Mouse (Mus musculus): ENCODE measurements around the gene Treml2. TPM values are rescaled to one million over a fixed set of nuclear protein-coding genes. Genes with fewer than 3 reads are reported as not detected.

The Treml2 gene
- polyA plus RNA-seq, 1 experiment = 0.74 TPM

GRCm38 (mm10) chr17:48355822-48356221 is 56.5 kb downstream of the Treml2 start:
- Histone ChIP-seq H3K9me3 (ENCODE audit: control insufficient read depth, low read length) (no peaks in the 10 kb centered on the region), H3K27me3 (ENCODE audit: control insufficient read depth) (no peaks in the 10 kb centered on the region), H3K36me3 (ENCODE audit: control insufficient read depth) (no peaks in the 10 kb centered on the region), H3K4me3 (replicated peaks) (no peak overlapping the region), H3K4me1 (ENCODE audit: control insufficient read depth) (peaks cover 14% of the 10 kb centered on the region)
- TF ChIP-seq TAL1 (IDR thresholded peaks at IDR 0.05; ENCODE audit: low read length) = no peak
- TF ChIP-seq GATA1 (IDR thresholded peaks at IDR 0.05; ENCODE audit: low read length) = no peak

- TF ChIP-seq GATA1 (IDR thresholded peaks at IDR 0.05; ENCODE audit: low read length) = no peak
- TF ChIP-seq TAL1 (IDR thresholded peaks at IDR 0.05; ENCODE audit: low read length) = no peak
- Histone ChIP-seq H3K36me3 (ENCODE audit: control insufficient read depth) (no peaks in the 10 kb centered on the region), H3K9me3 (ENCODE audit: control insufficient read depth, low read length) (no peaks in the 10 kb centered on the region), H3K27me3 (ENCODE audit: control insufficient read depth) (no peaks in the 10 kb centered on the region), H3K4me3 (replicated peaks) (no peak overlapping the region), H3K4me1 (ENCODE audit: control insufficient read depth) (peaks cover 22% of the 10 kb centered on the region)
These were observed 58.6 kb downstream of the Treml2 start for GRCm38 (mm10) chr17:48357892-48358291.

GRCm38 (mm10) chr17:48359616-48360015 is 60.3 kb downstream of the Treml2 start, which contains the start of gene Treml1:
Gene Treml1 (plus strand): TSS chr17:48359916.
- Histone ChIP-seq H3K36me3 (ENCODE audit: control insufficient read depth) (no peaks in the 10 kb centered on the region), H3K4me1 (ENCODE audit: control insufficient read depth) (peaks cover 37% of the 10 kb centered on the region), H3K9me3 (ENCODE audit: control insufficient read depth, low read length) (no peaks in the 10 kb centered on the region), H3K4me3 (replicated peaks) (peak within 1 kb of the TSS; percentile 21), H3K27me3 (ENCODE audit: control insufficient read depth) (no peaks in the 10 kb centered on the region)
- no peak for TF ChIP-seq TAL1 (IDR thresholded peaks at IDR 0.05; ENCODE audit: low read length)
- TF ChIP-seq GATA1 (IDR thresholded peaks at IDR 0.05; ENCODE audit: low read length) = no peak

GRCm38 (mm10) chr17:48360462-48360861 is 61.2 kb downstream of the Treml2 start:
- TF ChIP-seq TAL1 (IDR thresholded peaks at IDR 0.05; ENCODE audit: low read length) = no peak
- TF ChIP-seq GATA1 (IDR thresholded peaks at IDR 0.05; ENCODE audit: low read length) = no peak
- H3K9me3 ChIP-seq (ENCODE audit: control insufficient read depth, low read length) = no peaks in the 10 kb centered on the region
- no peaks in the 10 kb centered on the region for H3K36me3 ChIP-seq (ENCODE audit: control insufficient read depth)
- H3K4me3 ChIP-seq (replicated peaks) = peak overlapping the region; percentile 21
- H3K4me1 ChIP-seq (ENCODE audit: control insufficient read depth) = peaks cover 39% of the 10 kb centered on the region
- no peaks in the 10 kb centered on the region for H3K27me3 ChIP-seq (ENCODE audit: control insufficient read depth)

Other genes with a start within 250 kb of the Treml2 start
- gene 1700067P10Rik, start 210.2 kb upstream of the Treml2 start, polyA plus RNA-seq (2012) = 0.03 TPM in 1 of 2 replicates, not detected in the other
- gene 9830107B12Rik, start 153.2 kb upstream of the Treml2 start, polyA plus RNA-seq (2012) = not detected in 2 replicates
- not detected in 2 replicates for gene A530064D06Rik, start 132.2 kb upstream of the Treml2 start, polyA plus RNA-seq (2012)
- gene Trem1, start 66.7 kb upstream of the Treml2 start, polyA plus RNA-seq (2012) = not detected in 2 replicates
- not detected in 2 replicates for gene Trem3, start 51.7 kb upstream of the Treml2 start, polyA plus RNA-seq (2012)
- gene Treml4, start 35.2 kb upstream of the Treml2 start, polyA plus RNA-seq (2012) = 0.06 and 0.27 TPM in 2 replicates
- gene B430306N03Rik, start 16.6 kb downstream of the Treml2 start, polyA plus RNA-seq (2012) = 0.02 TPM in 1 of 2 replicates, not detected in the other
- 0.22 and 0.46 TPM in 2 replicates for gene Trem2, start 46.9 kb downstream of the Treml2 start, polyA plus RNA-seq (2012)
- 0.08 and 0.09 TPM in 2 replicates for gene Treml1, start 60.4 kb downstream of the Treml2 start, polyA plus RNA-seq (2012)
- gene Nfya, start 110.4 kb downstream of the Treml2 start, polyA plus RNA-seq (2012) = 1.3 and 1.7 TPM in 2 replicates
- gene Oard1, start 110.5 kb downstream of the Treml2 start, polyA plus RNA-seq (2012) = 1.1 and 2.0 TPM in 2 replicates
- gene Apobec2, start 133.4 kb downstream of the Treml2 start, polyA plus RNA-seq (2012) = 0.03 TPM in 1 of 2 replicates, not detected in the other
- gene Tspo2, start 152.0 kb downstream of the Treml2 start, polyA plus RNA-seq (2012) = 34.5 and 96.9 TPM in 2 replicates
- 1.5 and 1.6 TPM in 2 replicates for gene Unc5cl, start 155.4 kb downstream of the Treml2 start, polyA plus RNA-seq (2012)

Data from erythroblast, embryonic 14.5 days (primary cell).